Mouse (Mus musculus) midbrain, postnatal 0 days (tissue): Measurements from ENCODE around the gene Elp4. TPM values are rescaled to one million over a fixed set of nuclear protein-coding genes. Genes with fewer than 3 reads are reported as not detected.
A peak's percentile ranks its signal among the peaks of the same experiment; 100 is the strongest.

Experiments used
- ATAC-seq: fragments of 200-750 bp; cut with Nextera tagmentation; 2 replicates; pipeline ENCODE4 v1.8.0; 2017; ENCODE audit warnings: moderate number of reproducible peaks, mild to moderate bottlenecking, moderate TSS enrichment, moderate library complexity; ENCODE audit not compliant: low FRiP score
- DNase-seq: peaks from one replicate; pipeline ENCODE4 v3.0.0-alpha.2; 2015; ENCODE audit warnings: low spot score
- H3K27ac ChIP-seq: fragments of 300-500 bp; sonication (generic); 2 replicates; pipeline ENCODE4 v1.5.1; 2014; ENCODE audit warnings: low read depth, mild to moderate bottlenecking, low read length, mixed read lengths
- H3K27me3 ChIP-seq: fragments of 300-500 bp; sonication (generic); 2 replicates; pipeline ENCODE4 v1.6.1; 2014; ENCODE audit warnings: low read length, control low read depth, mixed read lengths; ENCODE audit not compliant: insufficient read depth
- H3K36me3 ChIP-seq: fragments of 300-500 bp; sonication (generic); 2 replicates; pipeline ENCODE4 v1.6.1; 2014; ENCODE audit warnings: low read length, control low read depth, mixed read lengths; ENCODE audit not compliant: insufficient read depth
- H3K4me1 ChIP-seq: fragments of 300-500 bp; sonication (generic); 2 replicates; pipeline ENCODE4 v1.6.1; 2014; ENCODE audit warnings: mild to moderate bottlenecking, control low read depth, antibody characterized with exemption, low read length, mixed read lengths; ENCODE audit not compliant: insufficient read depth
- H3K4me2 ChIP-seq: fragments of 300-500 bp; sonication (generic); 2 replicates; pipeline ENCODE4 v1.6.1; 2014; ENCODE audit warnings: low read depth, mild to moderate bottlenecking, low read length, mixed read lengths; ENCODE audit not compliant: poor library complexity, severe bottlenecking
- H3K4me3 ChIP-seq: fragments of 300-500 bp; sonication (generic); 2 replicates; pipeline ENCODE4 v1.5.1; 2014; ENCODE audit warnings: low read depth, mild to moderate bottlenecking, low read length, moderate library complexity
- H3K9ac ChIP-seq: fragments of 300-500 bp; sonication (generic); replicated peaks from 2 replicates; pipeline ENCODE4 v1.6.1; 2014; ENCODE audit warnings: mild to moderate bottlenecking, low read length, moderate library complexity, mixed read lengths; ENCODE audit not compliant: poor library complexity, severe bottlenecking
- H3K9me3 ChIP-seq: fragments of 300-500 bp; sonication (generic); 2 replicates; pipeline ENCODE4 v1.6.1; 2016; ENCODE audit warnings: low read length, control low read depth
- CTCF ChIP-seq: IDR thresholded peaks from 2 replicates; pipeline ENCODE4 v1.5.1; 2016; ENCODE audit warnings: antibody characterized with exemption, mild to moderate bottlenecking
- WGBS: fragments of 180-500 bp; shearing (Covaris S2); extraction: QIAGEN DNeasy Blood & Tissue Kit; methylation state at CpG from one replicate; pipeline ENCODE4 v1.1.7; 2014; 5-methylcytosine and 5-hydroxymethylcytosine counted together
- polyA plus RNA-seq: library from polyadenylated mRNA; unstranded; fragments of >200 nt; fragmentation: Nextera tagmentation; extraction: Ambion mirVana; gene quantifications from 2 replicates; pipeline ENCODE4 v1.2.1, GENCODE M21; 2015
- total RNA-seq: library from RNA; depleted of rRNA; stranded (reverse); fragments of >200 nt; gene quantifications from 2 replicates; pipeline ENCODE4 v1.2.3, GENCODE M21; 2014

Elp4 gene
- total and polyA plus RNA-seq, 2 experiments from 2014 or later: 22.3 to 29.2 TPM

DNA sequence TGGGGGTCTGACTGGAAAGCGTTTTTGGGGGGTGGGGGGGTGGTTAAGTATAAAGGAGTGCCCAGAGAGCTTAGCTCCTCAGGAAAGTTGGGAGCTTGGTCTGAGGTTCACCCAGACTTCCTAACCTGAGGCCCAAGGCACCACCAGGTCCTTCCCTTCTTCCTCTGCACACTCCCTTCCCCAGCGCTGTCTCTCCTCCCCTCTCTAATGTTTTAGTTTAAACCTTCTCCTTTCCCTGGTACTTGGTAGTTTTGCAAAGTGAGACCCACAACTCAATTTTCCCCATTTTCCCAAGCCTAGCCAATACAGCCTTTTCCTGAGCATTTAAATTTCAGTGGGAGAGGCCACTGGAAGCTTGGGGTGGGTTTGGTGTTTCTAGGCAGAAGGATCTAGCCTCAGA lies 225.0 kb downstream of the Elp4 start:
- H3K27ac ChIP-seq: no peak overlapping the region
- no peak overlapping the region for H3K9ac ChIP-seq
- peak overlapping the region; percentile 20; the same call in 1 of the 2 replicates for H3K4me2 ChIP-seq
- H3K4me1 ChIP-seq: no peaks in the 10 kb centered on the region
- ATAC-seq (no peak), DNase-seq (no peak)
- TF ChIP-seq CTCF: no peak
- H3K36me3 ChIP-seq: no peaks in the 10 kb centered on the region
- peaks cover 87% of the 10 kb centered on the region for H3K27me3 ChIP-seq
- no peaks in the 10 kb centered on the region for H3K9me3 ChIP-seq
- WGBS: 0% methylated on average over 2 of the region's 2 CpGs
- H3K4me3 ChIP-seq: no peak overlapping the region

DNA sequence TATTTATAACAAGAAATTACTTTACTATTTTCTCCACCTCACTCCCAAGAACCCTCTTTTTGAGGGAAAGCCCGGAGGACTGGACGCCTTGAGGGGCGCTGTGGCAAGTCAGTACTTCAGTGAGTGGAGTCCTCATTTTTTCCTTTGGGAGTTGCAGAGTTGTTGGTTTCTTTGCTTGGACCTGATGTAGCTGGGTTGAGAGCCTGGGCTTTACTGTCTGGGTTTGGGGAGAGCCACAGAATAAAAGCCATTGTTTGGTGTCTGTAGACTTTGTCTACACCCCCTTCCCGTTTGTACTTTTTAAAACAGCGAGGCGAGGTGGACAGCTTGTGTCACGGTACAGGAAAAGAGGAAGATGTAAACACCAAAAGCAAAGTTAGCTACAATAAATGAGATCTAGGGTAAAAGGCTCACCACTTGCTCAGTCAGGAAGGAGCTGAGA lies 225.5 kb downstream of the Elp4 start:
- Histone ChIP-seq H3K27ac (no peak overlapping the region), H3K27me3 (peaks cover 89% of the 10 kb centered on the region), H3K4me1 (no peaks in the 10 kb centered on the region), H3K4me2 (peak overlapping the region; percentile 20; the same call in 1 of the 2 replicates), H3K9ac (no peak overlapping the region), H3K4me3 (no peak overlapping the region), H3K36me3 (no peaks in the 10 kb centered on the region), H3K9me3 (no peaks in the 10 kb centered on the region)
- no peak for DNase-seq
- WGBS: 7% methylated on average over 7 of the region's 7 CpGs
- ATAC-seq: no peak
- no peak for TF ChIP-seq CTCF

DNA sequence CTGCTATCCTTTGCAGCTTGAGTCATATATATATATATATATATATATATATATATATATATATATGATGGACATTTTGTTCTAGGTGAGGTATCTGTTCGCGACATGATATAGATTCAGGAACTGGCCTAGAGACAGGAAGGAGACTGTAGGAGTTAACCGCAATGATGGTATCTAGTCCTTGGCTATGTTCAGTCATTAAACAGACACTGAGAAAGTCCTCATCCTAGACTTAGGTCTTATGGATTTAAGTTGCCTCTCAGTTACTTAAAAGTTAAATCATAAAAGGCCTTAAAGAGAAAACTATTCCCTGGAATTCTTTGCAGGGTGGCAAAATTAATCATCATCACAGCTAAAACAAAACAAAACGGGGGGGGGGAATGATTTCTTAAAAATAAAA lies 226.1 kb downstream of the Elp4 start:
- no peak overlapping the region; the same call in 1 of the 2 replicates for H3K4me2 ChIP-seq
- H3K27me3 ChIP-seq: peaks cover 91% of the 10 kb centered on the region
- no peak overlapping the region for H3K4me3 ChIP-seq
- no peaks in the 10 kb centered on the region for H3K9me3 ChIP-seq
- ATAC-seq: no peak
- 15% methylated on average over 4 of the region's 4 CpGs for WGBS
- no peaks in the 10 kb centered on the region for H3K4me1 ChIP-seq
- H3K36me3 ChIP-seq: no peaks in the 10 kb centered on the region
- TF ChIP-seq CTCF: no peak
- H3K27ac ChIP-seq: no peak overlapping the region
- no peak overlapping the region for H3K9ac ChIP-seq
- DNase-seq: no peak

GRCm38 (mm10) chr2:105677434-105678105 lies 226.8 kb downstream of the Elp4 start:
- DNase-seq (no peak), ATAC-seq (no peak)
- H3K27ac ChIP-seq: no peak overlapping the region
- no peak for TF ChIP-seq CTCF
- H3K9ac ChIP-seq: 0 out of 2 replicates have a peak overlapping the region, but pooled peaks have one; percentile 13
- H3K4me3 ChIP-seq: peak overlapping the region; percentile 35
- no peaks in the 10 kb centered on the region for H3K9me3 ChIP-seq
- 6% methylated on average over 11 of the region's 11 CpGs for WGBS
- no peaks in the 10 kb centered on the region for H3K36me3 ChIP-seq
- H3K4me2 ChIP-seq: peak overlapping the region; percentile 28; the same call in 1 of the 2 replicates
- peaks cover 92% of the 10 kb centered on the region for H3K27me3 ChIP-seq
- no peaks in the 10 kb centered on the region for H3K4me1 ChIP-seq

DNA sequence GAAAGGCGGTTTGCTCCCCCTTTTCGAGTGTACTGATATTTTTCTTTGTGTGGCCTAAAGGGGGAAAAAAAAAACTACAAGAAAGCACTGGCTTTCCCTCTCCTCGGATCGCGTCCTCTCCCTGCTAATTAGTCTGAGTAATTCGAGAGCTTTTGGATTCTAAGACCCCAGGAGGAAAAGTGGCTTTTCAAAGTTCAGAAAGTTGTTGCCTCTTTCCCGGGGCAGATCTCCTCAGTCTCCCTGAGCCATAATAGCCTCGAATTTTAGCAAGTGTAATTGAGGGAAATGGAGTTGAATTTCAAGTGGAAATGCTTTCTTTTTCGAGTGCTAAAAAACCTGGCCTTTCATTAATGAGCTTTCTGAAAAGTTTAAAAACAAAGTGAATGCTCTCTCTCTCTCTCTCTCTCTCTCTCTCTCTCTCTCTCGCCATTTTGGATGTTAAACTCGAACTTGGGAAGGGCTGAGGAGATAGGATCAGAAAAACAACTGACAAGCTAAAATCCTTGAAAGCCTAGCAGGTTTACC lies 227.4 kb downstream of the Elp4 start:
- Histone ChIP-seq H3K27me3 (peaks cover 93% of the 10 kb centered on the region), H3K36me3 (no peaks in the 10 kb centered on the region), H3K4me3 (peak overlapping the region; percentile 35), H3K9me3 (no peaks in the 10 kb centered on the region), H3K27ac (no peak overlapping the region), H3K4me1 (no peaks in the 10 kb centered on the region), H3K4me2 (peak overlapping the region; percentile 44; the same call in 1 of the 2 replicates), H3K9ac (peak overlapping the region; percentile 42; the same call in 1 of the 2 replicates)
- DNase-seq: no peak
- under 1% methylated on average over 11 of the region's 11 CpGs for WGBS
- no peak for ATAC-seq
- TF ChIP-seq CTCF: no peak
